Mouse (Mus musculus) Muller cell, postnatal 12 days (primary cell): ENCODE measurements around the gene Pdia5.

Experiments
- DNase-seq: peaks from one replicate; pipeline ENCODE4 v3.0.0-alpha.2; 2015; ENCODE audit errors: inconsistent ontology term

Pdia5 gene

GRCm38 (mm10) chr16:35442026-35442415 is 48.7 kb downstream of the Pdia5 start:
- no peak for DNase-seq

DNA sequence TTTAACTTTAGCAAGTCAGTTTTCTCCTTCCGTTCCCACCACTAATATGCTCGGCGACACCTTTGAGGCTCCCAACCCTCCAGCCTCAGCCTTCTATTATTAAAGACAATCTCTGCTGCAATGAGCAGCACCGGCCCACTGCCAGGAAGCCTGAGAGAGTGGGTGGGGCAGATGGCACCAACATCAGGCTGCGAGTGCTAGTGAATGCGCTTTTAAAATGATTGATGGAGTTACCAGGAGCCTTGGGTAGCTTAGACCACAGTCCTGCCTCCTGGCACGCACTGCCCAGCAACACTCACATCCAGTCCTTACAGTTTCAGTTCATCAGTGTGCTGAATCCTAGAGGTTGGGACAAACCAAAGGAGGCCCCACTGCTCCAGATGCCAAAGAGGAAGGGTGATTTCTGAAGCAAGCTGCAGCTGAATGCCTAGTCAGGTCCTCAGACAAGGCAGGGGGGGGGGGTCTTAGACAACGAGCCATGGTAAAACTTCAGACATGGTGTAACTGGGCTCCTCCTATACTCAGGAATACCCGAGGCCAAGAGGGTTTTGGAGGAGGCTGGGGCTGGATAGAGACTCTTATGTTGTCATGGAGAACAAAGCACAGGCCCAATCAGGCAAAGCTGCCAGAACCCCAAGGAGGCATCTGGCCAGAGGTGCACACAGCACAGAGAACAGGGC is 49.2 kb downstream of the Pdia5 start:
- DNase-seq = no peak

DNA sequence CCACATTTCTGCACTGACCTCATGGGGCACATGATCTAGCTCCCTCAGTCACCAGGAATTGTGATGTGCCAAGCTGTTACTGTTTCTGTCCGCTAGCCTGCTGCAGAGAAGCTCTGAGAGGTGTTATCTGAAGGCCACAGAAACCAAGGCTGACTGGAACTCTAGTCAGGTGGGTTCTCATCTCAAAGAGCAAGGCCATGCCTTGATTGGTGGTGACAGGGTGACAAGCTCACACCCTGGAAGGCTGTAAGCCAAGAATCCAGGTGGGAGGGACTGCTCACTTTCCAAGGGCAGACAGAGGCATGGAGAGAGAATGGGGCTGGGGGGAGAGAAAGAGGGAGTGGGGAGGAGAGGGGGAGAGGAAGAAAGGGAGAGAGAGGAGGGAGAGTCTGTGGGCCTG is 51.6 kb downstream of the Pdia5 start:
- DNase-seq = no peak

DNA sequence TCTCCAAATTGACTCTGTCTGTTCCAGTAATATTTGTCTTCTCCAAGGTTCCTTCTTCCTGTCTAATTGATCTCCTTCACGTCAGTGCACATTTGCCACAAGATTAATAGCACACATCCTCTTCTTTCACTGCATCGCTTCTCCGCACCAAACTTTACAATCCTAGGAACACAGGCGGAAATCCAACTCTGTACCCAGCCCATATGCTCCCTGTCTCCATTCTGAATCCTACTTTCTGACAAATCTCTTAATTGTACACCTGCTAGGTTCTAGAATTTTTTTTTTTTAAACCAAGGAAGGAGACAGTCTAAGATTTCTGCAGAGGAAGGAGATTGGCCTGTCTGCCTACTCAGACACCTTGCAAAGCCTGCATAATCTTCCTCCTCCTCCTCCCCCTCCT is 59.1 kb downstream of the Pdia5 start:
- no peak for DNase-seq

DNA sequence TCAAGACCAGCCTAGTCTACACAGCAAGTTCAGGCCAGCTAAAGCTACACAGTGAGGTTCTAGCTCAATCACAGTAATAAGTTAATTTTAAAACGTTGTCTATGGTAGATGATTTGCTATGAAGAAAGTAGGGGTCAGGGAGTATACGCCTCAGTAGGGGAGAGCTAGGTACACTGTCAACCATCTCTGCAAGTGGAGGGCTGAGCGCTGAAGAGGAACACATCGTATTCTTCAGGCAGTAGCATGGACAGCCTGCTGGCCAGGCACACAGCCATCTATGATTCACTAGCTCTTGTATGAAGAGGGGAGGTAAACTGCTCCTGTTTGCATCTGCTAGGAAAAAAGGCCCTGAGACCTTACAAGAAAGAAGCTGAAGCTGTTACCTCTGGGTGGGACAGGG is 65.7 kb downstream of the Pdia5 start:
- peak; percentile 19 for DNase-seq

DNA sequence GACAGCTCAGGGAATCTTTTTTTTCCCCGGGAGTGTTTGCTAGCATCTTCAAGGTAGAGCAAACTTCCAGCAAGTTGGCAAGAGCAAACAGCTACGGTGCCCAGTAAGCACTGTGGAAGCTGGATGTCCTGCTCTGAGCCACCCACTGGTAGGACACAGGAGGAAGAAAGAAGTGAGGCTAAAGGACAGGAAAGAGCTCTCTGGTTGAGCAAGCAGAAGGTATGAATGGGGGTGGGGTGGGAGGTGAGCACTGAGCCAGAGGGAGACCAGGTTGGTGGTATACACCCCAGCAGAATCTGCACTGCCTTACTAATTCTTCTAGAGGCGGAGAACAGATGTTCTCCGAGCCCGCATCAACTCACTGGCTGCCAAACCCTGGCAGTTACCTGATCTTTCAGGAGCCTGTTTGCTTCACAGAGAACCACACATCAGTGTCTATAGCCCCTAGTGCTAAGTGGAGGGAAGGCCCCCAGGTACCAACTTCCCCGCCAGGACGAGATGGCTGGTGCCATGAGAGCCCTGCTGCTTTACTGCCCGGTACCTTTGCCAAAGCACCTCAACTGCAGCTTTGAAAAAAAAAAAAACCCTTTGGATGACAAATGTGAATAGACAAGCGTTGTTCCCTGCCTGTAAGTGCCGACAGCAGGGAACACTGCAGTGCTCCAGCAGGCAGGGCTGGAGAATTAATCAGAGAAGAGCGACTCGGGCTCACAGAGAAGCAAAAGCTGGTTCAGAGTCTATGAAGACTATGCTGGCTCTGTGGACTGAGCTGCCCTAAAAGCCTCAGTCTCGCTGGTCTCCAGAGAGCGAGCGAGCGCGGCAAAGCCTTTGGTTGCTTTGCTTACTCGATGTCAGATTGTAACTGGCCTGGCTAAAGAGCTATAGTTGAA is 67.2 kb downstream of the Pdia5 start:
- DNase-seq = peak; percentile 46

- DNase-seq = no peak
Observed at GRCm38 (mm10) chr16:35422705-35423104, 68.0 kb downstream of the Pdia5 start.

GRCm38 (mm10) chr16:35422141-35422540 is 68.5 kb downstream of the Pdia5 start:
- no peak for DNase-seq

DNA sequence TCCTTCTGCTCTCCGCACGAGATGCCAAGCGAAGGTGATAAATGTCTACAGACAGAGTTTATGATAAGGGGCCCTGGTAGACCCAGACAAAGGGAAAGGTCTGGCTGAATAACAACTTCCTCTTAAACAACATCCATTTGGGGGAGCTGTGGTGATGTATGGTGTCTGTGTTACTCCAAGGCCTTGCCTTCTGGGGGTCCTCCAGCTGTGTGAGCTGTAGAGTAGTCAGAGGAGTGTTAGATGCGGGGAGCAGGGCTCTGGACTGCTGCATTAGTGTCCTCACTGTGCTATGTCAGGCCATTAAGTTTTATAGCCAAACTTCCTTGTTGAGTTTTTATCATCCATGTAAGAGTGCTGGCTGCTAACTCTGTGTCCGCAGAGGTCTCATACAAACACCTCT is 76.1 kb downstream of the Pdia5 start:
- DNase-seq = no peak

GRCm38 (mm10) chr16:35406706-35407105 is 84.0 kb downstream of the Pdia5 start:
- no peak for DNase-seq

GRCm38 (mm10) chr16:35406166-35406565 is 84.5 kb downstream of the Pdia5 start:
- no peak for DNase-seq

GRCm38 (mm10) chr16:35405348-35406080 is 85.2 kb downstream of the Pdia5 start:
- DNase-seq = no peak

GRCm38 (mm10) chr16:35404864-35405263 is 85.8 kb downstream of the Pdia5 start:
- no peak for DNase-seq

DNA sequence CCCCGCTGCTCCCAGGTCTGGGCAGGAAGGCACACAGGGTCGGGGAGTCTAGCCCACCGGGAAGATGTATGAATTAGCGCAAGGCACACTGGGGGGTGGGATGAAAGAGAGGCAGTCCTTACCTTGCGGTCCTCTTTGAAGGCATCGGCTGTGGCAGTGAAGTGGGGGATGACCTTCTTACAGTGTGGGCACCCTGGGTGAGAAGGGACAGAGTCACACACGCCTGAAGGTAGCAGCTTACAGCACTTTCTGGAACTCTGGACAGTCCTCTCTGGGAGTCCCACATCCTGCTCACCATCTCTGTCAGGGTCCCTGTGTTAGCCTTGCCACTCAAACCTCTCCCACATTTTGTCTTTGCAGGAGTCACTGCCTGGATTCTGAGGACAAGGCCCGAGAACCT is 86.8 kb downstream of the Pdia5 start:
- DNase-seq = no peak

DNA sequence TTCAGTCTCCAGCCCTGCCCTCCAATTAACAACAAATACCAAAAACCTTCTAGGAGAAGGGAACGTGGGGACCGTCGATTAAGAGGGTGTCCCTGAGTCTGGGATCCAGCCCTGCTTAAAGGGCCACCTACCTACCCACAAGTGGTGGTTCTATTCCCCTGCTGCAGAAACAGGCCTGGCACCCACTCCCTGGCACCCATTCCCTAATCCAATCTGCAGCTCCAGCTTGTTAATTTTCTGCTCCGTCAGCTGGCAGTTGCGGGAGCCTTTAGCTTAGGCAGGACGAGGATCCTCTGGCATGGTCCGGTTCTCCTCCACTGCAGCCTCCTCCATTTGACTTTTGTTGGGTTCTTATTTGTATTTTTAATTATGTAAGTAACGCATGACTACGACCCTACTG is 87.3 kb downstream of the Pdia5 start:
- no peak for DNase-seq

DNA sequence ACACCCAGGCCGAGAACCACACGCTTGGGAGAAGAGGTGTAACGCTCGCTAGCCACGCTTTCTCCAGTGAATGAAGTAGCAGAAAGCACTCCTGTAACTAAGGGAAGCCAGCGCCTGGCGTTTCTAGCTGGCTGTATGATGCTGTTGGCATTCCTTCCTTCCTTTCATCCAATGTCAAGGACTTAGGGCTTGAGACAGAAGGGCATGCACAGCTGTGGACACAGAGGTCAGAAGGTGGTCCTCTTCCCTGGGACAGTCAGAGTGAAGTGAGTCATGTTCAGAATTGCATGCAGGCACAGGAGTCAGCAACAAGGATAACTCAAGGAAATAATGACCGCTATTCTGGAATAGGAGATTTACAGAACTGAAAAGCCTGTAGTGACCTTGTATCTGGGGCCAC is 97.9 kb downstream of the Pdia5 start:
- DNase-seq = no peak

- peak; percentile 87 for DNase-seq
Observed at GRCm38 (mm10) chr16:35385654-35386053, 105.0 kb downstream of the Pdia5 start.

DNA sequence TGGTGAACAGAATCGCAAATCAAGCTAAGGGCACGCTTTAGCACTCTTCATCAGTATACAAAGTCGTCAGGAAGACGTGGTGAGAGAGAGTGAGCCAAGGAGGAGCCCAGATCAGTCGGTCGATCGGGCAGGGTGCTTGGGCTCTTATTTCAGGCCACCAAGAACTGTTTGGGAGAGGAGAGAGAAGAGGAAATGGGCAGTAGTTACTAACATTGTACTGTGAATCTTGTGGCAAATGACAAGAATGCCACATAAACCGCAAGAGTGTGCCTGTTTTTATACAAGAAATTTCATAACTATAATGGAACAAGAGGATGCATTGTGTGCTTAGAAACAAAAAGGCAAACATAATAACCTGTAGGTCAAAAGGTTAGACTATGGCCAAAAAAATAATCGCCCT is 110.6 kb downstream of the Pdia5 start:
- peak; percentile 8 for DNase-seq

DNA sequence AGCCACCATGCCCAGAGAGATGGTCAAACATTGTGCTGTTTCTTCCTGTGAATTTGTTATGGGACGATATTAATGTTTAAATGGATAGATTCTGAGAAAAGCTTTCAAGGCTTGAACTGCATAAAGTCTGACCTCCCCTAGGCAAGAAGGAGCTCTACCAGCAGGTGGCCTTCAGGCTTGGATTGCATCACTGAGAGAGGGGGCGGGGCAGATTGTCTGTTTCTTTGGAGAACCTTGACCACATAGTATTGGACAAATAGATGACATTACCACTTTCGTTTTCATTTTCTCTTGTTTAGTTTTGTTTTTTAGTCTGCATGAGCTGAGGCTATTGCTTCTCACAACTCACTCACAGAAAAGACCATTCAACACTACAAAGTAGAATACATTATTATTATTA is 111.3 kb downstream of the Pdia5 start:
- no peak for DNase-seq

DNA sequence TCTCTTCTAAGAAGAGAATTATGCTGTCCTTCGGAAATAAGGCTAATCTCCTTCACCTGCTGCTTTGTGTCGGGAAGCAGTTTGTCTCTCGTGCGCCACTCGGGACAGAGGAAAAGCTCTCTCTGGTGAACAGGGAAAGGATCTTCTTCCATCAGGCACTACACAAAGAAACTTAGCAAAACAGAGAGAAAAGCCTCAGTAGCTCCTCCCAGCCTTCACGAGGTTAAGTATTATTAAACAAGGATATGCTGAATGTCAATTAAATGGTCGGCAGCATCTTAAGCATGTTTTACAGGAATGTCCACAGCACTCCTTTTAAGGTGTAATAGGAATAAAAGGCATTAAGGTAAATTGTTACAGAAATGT is 126.6 kb downstream of the Pdia5 start:
- DNase-seq = no peak

GRCm38 (mm10) chr16:35363150-35364062 is 127.3 kb downstream of the Pdia5 start, which contains the start of gene Sec22a:
Gene Sec22a (minus strand): TSS chr16:35363918.
- peak; percentile 97 for DNase-seq
